In the genomic region with DNA sequence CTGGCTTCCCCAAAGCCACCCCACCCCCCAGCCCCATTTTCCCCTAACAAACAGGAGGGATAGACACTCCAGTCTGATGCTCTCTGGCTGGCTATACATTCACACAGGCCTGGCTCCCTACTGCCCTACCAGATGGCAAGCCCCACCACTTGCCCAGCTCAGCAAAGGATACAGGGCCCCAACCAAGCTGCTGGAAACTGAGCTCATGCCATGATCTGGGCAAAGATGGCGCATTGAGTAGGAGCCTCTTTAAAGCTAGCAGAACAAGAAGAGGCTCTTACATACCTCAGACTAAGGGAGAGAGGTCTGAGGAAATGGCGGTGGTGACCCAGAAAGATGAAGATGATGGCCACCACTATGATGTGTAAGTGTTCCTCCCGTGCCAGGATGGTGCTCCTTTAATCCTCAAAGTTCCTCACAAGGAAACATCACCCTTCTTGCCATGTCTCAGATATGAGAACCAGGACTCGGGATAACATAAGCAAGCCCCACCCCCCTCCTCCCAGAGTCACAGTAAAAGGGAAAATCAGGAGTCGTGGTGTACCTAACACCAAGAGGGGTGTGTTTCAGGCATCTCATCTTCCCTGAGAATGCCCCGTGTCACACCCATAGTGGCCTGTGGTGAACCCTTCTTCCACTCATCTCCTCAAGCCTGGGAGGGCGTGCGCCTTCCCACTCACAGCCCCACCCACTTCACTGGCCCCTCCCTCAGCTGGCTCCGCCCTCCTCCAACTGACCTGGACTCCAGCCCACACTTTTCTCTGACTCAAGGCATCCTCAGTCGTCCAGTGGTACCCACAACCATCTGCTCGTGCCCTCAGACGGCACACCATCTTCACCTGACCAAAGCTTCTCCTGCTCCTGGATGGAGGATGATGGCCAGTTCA, we compare ENCODE assay signal across 15 mouse cellular contexts. TPM values are rescaled to one million over a fixed set of nuclear protein-coding genes. Genes with fewer than 3 reads are reported as not detected.
DNase-seq lines count a peak whose midpoint lies in the region; ATAC-seq lines count a peak whose summit lies in the region.
"Had no signal": no experiment of that assay in that cellular context is flagged by ENCODE, and none has a peak within 500 bp of the region (broad histone marks: within the 10 kb centered on the region; RNA-seq: fewer than 3 reads in every experiment).

No protein-coding gene starts in this region.

- H3K4me1 ChIP-seq in heart, embryonic 13.5 days, result peaks cover 84% of the 10 kb centered on the region
- peaks cover 3% of the 10 kb centered on the region; the same call in 1 of the 2 replicates for H3K4me1 ChIP-seq in hindbrain, embryonic 16.5 days (ENCODE audit: control insufficient read depth, insufficient read depth, low read depth, low read length)

- H3K27me3 ChIP-seq in heart, embryonic 13.5 days (replicated peaks), result no peaks in the 10 kb centered on the region
- H3K27me3 ChIP-seq in hindbrain, embryonic 16.5 days (replicated peaks; ENCODE audit: control insufficient read depth, insufficient read depth, low read length), result no peaks in the 10 kb centered on the region

- H3K4me3 ChIP-seq in heart, embryonic 13.5 days, result no peak overlapping the region
- no peak overlapping the region for H3K4me3 ChIP-seq in hindbrain, embryonic 16.5 days (ENCODE audit: low read length)
- H3K4me3 ChIP-seq: embryonic facial prominence, embryonic 10.5 days; left cerebral cortex, adult 2 months had no signal

- H3K9ac ChIP-seq in heart, embryonic 13.5 days, result no peak overlapping the region; the same call in 1 of the 2 replicates
- no peak overlapping the region for H3K9ac ChIP-seq in hindbrain, embryonic 16.5 days (ENCODE audit: low read depth, low read length)

- no peak for DNase-seq in heart, adult 18-20 months
- DNase-seq in testis, postnatal 10 days (ENCODE audit: low spot score), result peak; percentile 56
- DNase-seq in testis, postnatal 14 days (ENCODE audit: low spot score), result no peak
- peak; percentile 79 to 91 for DNase-seq in cerebellum, postnatal 10 days
- DNase-seq in kidney, postnatal 36 days, result no peak
- DNase-seq in kidney, postnatal 14 days, result no peak
- DNase-seq: kidney, postnatal 25 days had no signal

- no peak overlapping the region for H3K4me2 ChIP-seq in heart, embryonic 13.5 days
- no peak overlapping the region for H3K4me2 ChIP-seq in hindbrain, embryonic 16.5 days (ENCODE audit: low read length)

- peaks cover 4% of the 10 kb centered on the region; the same call in 1 of the 2 replicates for H3K36me3 ChIP-seq in heart, embryonic 13.5 days
- H3K36me3 ChIP-seq in hindbrain, embryonic 16.5 days (ENCODE audit: control insufficient read depth, insufficient read depth, low read length), result no peaks in the 10 kb centered on the region
- H3K36me3 ChIP-seq: embryonic facial prominence, embryonic 10.5 days had no signal

- H3K27ac ChIP-seq in heart, embryonic 13.5 days (replicated peaks), result peak overlapping the region; percentile 93; the same call in 1 of the 2 replicates
- no peak overlapping the region for H3K27ac ChIP-seq in hindbrain, embryonic 16.5 days (ENCODE audit: low read depth, low read length)
- H3K27ac ChIP-seq: embryonic facial prominence, embryonic 10.5 days; macrophage had no signal

- 83% methylated on average over 12 of the region's 12 CpGs for WGBS in heart, embryonic 13.5 days
- 86% methylated on average over 12 of the region's 12 CpGs for WGBS in hindbrain, embryonic 16.5 days

- H3K9me3 ChIP-seq in heart, embryonic 13.5 days, result no peaks in the 10 kb centered on the region
- H3K9me3 ChIP-seq in hindbrain, embryonic 16.5 days (ENCODE audit: control insufficient read depth, low read length), result no peaks in the 10 kb centered on the region
- H3K9me3 ChIP-seq: embryonic facial prominence, embryonic 10.5 days had no signal

- no peak; the same call in 1 of the 2 replicates for ATAC-seq in heart, embryonic 13.5 days (ENCODE audit: extremely low read depth, insufficient number of reproducible peaks, low FRiP score, low TSS enrichment)
- ATAC-seq in hindbrain, embryonic 16.5 days, result no peak

RNA-seq across cellular contexts. Expression of a gene that starts 3.4 kb away (rescaled TPM):
- 10.9 and 12.6 TPM in 2 replicates for polyA plus RNA-seq in heart, embryonic 13.5 days (2015; fragmentation: Nextera tagmentation; extraction: Ambion mirVana)
- total RNA-seq in heart, adult 18-20 months (2021), result 1 to 10 TPM; 1.1 to 1.5 TPM
- polyA plus RNA-seq in hindbrain, embryonic 16.5 days (2015; fragmentation: Nextera tagmentation; extraction: Ambion mirVana), result 32.0 and 34.0 TPM in 2 replicates

RNA-seq across cellular contexts. Expression of a gene that starts 25.6 kb away (rescaled TPM):
- polyA plus RNA-seq in heart, embryonic 13.5 days (2015; fragmentation: Nextera tagmentation; extraction: Ambion mirVana), result 54.0 and 63.0 TPM in 2 replicates
- total RNA-seq in heart, adult 18-20 months (2021), result 10 to 100 TPM; 11.1 to 14.2 TPM
- 132 TPM in 2 replicates for polyA plus RNA-seq in hindbrain, embryonic 16.5 days (2015; fragmentation: Nextera tagmentation; extraction: Ambion mirVana)

RNA-seq across cellular contexts. Expression of a gene that starts 46.4 kb away (rescaled TPM):
- polyA plus RNA-seq in heart, embryonic 13.5 days (2015; fragmentation: Nextera tagmentation; extraction: Ambion mirVana), result 1.5 and 3.5 TPM in 2 replicates
- not detected for total RNA-seq in heart, adult 18-20 months (2021)
- 6.4 TPM in 1 of 2 replicates, not detected in the other for polyA plus RNA-seq in hindbrain, embryonic 16.5 days (2015; fragmentation: Nextera tagmentation; extraction: Ambion mirVana)
- total RNA-seq: left cerebral cortex, adult 2 months; liver, adult 2 months had no signal
- polyA plus RNA-seq: gonadal fat pad, adult 2 months; intestine, embryonic 14.5 days; liver, adult 2 months; macrophage had no signal

RNA-seq across cellular contexts. Expression of a gene that starts 49.6 kb away (rescaled TPM):
- not detected in 2 replicates for polyA plus RNA-seq in heart, embryonic 13.5 days (2015; fragmentation: Nextera tagmentation; extraction: Ambion mirVana)
- total RNA-seq in heart, adult 18-20 months (2021), result not detected
- polyA plus RNA-seq in hindbrain, embryonic 16.5 days (2015; fragmentation: Nextera tagmentation; extraction: Ambion mirVana), result 0.09 TPM in 1 of 2 replicates, not detected in the other
- total RNA-seq: left cerebral cortex, adult 2 months; liver, adult 2 months had no signal
- polyA plus RNA-seq: embryonic facial prominence, embryonic 10.5 days; gonadal fat pad, adult 2 months; intestine, embryonic 14.5 days; liver, adult 2 months; macrophage had no signal

Comparison
In these comparisons a context has a peak if more than half of its experiments do, and no peak if none do; other contexts are left out.
1. DNase-seq: peak in testis, postnatal 10 days (single experiment) and cerebellum, postnatal 10 days (2 of 2); none in heart, adult 18-20 months (0 of 2), testis, postnatal 14 days (single experiment), kidney, postnatal 36 days (0 of 2) and kidney, postnatal 14 days (single experiment).